Mouse (Mus musculus): ENCODE data around the gene Tex2.

The Tex2 gene

DNA sequence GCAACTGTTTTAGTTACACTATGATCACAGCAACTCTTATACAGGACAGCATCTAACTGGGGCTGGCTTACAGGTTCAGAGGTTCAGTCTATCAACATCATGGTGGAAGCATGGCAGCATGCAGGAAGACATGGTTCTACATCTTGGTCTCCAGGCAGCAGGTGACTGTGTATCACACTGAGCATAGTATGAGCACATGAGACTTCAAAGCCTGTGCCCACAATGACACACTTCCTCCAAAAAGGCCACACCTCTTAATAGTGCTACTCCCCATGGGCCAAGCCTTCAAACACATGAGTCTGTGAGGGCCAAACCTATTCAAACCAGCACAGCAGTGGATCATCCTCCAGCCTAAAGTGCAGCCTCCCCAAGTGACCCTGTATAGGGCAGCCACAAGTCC is 70.8 kb downstream of the Tex2 start:
- DNase-seq = no peak

DNA sequence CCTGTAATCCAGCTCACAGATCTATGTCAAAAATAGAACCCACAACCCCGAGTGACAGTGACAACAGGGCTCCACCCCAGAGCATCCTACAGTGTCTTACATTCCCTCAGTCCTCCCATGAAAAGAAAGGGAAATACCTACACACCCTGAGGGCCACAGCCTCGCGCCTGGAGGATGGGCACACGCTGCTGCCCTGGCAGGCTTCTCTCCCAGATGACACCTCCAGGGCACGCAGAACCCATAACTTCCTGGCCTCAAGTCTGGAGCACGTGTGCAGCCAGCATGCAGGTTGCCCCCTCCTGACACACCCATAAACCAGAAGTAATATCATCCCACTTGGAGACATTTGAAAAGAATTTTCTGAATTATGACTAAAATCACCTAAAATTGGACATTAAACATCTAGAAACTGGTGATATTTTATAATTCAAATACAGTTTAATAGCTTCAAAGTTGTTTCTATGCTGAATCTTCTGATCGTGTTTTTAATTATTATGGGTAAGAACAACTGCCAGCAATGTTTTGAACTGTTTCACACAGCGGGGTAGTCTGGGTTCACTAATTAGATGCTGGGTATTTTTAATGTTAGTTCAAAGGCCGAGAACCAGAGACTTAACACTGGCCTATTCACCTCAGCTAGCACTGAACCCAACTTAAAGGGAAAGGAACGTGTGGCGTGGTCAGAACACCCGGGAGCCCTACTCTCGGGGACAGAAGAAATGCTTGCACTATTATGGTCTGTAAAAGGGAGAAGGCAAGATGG is 72.5 kb downstream of the Tex2 start:
- DNase-seq = no peak

DNA sequence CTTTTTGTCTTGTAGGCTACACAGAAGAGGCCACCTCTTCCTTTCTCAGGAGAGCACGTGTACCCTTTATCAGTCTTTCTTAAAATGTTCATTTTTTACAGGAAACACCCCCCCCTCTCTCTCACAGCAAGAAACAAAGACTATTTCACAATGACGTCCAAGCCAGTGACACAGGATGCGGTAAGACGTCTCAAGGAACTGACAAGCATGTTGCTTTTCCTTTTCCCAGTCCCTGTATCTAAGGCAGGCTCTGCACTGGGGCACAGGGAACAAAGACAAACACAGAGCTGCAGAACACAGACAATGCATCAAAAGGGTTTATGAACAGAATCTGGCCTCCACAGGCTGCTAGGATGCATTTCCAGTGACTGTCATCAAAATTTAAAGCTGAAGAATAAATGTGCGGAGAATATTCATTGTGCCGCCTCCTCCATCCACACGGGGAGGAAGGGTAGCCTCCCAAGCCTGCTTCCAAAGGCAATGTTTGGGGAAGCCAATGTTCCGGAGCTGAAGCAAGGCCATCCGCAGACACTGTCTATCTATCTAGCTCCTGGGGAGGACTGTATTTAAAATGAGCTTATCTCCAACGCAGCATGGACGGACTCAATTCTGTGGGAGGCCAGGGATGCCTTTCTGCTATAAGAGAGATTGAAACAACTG is 76.8 kb downstream of the Tex2 start:
- DNase-seq = no peak

DNA sequence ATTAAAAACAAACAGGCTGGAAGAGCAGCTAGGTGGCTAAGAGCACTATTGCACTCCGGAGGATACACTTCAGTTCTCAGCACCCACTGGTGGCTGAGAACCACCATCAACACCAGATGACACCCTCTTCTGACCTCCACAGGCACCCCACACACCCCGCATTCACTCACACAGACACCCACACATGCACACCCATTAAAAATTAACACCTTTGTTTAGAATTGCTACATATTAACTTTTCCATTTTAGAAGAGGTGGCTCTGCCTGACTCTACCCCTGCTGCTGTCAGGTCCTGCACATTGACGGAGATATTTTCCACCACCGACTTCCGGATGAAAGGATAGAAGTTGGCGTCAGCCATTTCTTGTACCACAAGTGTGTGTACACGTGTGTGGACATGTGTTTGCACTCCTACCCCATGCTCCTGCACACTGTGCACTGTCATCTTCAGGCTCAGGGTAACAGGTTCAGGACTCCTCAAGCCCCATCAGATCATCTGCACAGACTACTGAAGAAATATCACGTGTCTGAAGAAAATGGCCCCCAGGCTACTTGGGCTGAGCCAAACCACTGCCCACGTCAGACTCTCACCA is 77.5 kb downstream of the Tex2 start:
- DNase-seq = no peak

DNA sequence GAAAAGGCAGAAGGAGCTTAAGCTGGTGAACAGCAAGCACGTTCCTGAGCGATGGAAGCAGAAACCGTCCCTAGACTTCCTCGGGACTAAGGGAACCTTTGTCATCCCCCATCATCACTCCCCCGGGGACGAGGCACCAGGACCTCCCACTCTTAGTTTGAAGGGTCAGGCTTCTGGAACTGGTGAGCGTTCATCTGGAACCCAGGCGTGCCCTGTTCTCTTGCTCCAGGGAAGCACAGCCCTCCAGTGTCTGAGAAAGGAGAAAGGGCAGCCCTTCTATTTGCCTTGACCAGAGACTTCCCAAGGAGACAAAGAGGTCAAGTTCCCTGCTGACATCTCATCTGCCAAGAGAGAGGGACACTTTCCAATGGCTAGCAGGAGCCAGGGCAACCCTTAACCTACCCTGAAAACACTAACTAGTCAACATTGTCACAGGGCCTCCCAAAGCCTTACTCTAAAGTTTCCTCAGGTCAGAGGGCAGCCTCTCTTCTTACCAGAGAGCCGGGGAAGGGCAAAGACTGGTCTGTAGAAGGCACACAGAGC is 80.9 kb downstream of the Tex2 start:
- DNase-seq = no peak

DNA sequence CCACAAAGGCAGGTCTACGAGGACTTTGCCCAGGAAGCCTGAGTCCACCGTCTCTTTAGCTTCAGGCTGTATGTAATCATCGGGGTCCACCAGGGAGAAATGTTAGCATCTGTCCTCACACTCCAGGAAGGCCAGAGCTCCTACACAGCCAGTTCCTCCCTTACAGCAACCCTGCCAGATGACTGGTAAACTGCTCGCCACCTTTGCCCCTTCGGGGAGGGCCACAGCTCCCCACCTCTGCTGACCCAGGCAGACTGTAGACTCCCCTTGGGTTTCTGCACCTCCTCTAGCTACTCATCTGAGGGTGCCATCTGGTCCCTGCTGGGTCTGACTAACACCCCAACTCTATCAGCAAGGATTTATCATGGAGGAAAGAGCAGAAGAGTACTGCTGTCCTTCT is 83.4 kb downstream of the Tex2 start:
- no peak for DNase-seq

DNA sequence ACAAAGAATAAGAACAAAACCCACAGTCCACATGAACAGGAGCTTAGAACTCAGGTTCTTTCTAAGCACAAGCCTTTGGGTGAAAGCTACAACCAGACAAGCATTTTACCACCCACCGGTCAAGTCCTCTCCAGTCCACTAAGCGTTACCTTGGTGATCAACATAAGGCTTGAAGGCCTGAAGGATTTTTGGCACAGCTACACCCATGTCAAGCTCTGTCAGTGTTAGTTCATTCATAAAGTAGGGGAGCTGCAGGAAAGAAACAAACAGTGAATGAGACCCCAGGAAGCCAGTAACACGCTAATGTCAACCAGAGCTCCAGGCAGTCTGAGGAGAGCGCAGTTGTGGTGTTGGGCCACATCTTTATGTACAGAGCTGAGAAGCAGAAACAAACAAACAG is 84.1 kb downstream of the Tex2 start:
- DNase-seq = no peak

DNA sequence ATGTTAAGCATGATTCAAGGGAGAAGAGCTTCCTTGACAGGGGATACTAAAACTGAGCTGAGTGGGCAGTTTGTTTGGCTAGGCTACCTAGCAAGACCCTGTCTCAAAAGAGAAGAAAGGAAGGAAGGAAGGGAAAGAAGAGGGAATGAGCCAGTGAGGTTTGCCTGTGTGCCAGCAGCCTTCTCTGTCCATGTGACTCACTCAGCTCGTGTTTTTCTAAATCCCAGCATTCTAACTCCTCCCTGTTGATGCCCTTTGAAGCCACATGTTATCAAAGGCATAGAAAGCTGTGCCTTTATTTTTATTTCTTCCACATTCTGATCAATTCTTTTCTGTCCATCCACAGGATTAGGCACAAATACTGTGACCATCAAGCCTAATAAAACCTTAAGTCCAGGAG is 85.3 kb downstream of the Tex2 start:
- DNase-seq = no peak

DNA sequence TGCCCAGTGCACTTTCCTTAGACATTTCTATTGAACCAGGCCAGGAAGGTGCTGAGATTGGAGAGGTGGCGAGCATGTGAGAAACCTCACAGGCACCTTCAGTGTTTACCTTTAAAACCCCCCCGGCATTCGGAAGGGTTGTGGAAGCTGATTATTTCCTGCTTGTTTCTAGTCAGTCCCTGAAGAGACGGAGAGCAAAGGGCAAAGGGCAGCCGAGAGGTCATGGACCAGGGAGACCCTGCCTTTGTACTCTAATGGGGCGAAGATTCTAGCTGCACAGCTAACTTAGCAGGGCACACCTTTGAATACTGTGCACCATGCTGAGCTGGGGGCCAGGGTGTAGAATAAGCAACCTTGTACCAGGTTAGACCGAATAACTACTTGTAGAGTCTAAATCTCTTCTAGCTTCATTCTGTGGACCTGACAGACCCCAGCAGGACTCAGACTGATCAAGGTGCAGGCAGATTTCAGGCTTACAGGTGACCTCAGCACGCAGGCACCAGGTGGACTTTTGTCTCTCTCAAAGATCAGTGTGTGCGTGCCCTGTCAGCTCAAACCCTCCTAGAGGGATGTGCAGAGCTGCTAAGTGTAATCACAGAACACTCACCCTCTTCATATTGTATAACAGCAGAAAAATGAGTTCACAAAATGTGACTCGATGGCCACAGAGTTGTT is 85.9 kb downstream of the Tex2 start:
- DNase-seq = no peak

DNA sequence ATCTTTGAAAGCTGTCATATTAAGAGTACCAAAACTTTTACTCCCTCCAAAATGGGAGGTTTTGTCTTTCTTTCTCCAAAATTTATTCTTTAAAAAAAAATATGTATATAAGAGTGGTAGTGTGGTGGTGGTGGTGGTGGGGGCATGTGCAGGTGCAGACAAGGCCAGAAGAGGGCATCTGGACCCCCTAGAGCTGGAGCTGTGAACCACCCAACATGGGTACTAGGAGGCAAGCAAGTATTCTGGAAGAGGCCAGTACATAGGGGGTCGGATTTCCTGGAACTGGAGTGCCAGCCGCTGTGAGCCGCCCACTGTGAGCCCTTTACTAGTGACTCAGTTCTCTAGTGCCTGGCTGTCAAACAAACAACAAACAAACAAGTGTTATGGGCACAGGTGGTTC is 90.7 kb downstream of the Tex2 start:
- no peak for DNase-seq

DNA sequence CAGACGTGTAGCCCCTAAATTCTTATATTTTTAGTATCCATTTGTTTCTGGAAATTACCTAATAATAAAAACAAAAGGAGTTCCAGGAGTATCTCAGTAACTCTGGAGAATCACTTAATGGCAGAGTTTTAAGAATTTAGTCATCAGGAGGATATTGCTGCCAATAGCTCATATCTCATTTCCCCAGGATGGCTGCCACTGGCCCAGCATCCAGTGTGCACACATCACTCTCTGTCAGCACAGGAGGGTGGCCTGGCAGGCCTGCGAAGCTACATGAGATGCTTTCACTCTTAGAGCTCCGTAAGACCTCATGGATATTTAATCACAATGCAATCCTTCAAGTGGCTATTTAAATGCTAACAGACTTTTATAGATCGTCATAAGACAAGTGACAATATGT is 91.6 kb downstream of the Tex2 start:
- no peak for DNase-seq

DNA sequence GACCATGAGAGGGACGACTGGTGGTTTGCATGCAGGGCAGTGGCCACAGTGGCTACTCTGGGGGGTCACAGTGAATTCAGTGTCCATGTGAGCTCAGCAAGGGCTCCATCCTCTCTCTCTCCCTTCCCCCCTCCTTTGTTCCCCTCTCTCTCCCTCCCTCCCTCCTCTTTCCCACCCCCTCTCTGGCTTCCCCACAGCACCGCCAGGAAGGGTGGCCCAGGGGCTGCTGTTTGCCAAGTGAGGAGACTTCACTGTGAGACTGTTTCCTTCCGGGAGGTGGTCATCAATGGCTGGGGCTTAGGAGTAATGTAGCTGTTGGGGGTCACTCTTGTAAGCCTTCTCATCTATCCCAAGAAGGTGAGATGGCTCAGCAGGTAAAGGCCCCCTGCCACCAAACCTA is 92.8 kb downstream of the Tex2 start:
- no peak for DNase-seq

DNA sequence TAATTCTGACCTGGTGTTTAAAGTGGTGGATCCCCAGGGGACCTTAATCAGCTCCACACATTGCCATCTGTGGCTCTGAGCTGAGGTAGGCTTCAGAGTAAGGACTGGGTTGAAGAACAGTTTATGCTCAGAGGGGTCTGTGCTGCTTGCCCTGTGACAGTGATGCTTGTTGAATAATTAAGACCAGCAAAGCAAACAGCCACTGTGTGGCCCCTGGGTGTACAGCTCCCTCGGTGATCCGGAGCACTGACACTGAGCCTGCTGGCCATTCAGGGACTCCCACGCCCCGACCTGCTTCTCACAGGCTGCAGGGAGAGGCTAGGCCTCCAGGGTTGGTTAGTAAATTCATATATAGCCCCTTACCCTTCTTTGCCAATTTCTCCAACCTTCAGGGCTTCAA is 93.7 kb downstream of the Tex2 start:
- no peak for DNase-seq

DNA sequence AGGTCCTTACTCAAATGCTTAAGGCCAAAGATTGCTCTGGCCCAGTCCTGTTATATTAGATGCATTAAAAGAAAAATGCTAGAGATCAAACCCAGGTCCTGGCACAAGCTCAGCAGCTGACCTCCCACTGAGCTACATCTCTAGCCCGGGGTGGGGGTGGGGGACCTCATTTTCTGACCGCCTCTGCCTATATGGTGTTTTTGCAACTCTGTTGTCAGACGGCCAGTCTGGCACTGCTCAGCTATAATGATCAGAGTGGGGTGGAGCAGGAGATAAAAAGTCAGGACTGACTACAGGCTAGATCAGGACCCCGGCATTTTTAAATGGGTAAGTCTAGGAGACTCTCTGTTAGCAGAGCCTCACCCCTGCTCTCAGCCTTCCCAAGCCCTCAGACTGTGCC is 94.8 kb downstream of the Tex2 start:
- DNase-seq = no peak

DNA sequence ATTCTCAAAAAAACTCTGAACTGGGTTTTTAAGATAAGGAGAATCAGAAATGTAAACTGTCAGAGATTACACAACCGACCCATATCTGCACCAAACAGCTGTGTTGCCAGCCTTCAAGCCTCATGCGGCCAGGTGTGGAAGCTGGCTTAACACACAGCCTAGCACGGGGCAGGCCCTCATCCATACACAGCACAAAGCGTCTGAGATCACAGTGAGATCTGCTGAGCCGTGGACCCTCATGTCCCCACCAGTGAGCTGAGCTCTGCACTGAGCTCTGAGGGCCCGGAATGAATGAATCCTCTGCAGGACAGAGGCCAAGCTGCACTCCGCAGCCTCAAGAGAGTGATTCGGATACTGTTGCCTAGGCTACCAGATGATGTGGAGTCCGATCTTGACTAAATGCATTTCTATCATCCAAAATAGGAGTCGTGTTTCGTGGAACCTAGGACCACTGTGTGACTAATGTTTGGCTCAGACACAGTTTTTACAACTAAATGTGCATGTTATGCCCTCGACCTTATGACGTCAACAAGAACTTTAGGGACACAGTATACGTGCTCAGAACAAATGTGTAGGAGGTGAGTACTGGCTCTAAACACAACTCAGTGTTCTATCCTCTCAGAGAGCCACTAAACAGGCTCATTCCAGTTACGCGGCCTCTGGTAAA is 98.0 kb downstream of the Tex2 start:
- DNase-seq = no peak

DNA sequence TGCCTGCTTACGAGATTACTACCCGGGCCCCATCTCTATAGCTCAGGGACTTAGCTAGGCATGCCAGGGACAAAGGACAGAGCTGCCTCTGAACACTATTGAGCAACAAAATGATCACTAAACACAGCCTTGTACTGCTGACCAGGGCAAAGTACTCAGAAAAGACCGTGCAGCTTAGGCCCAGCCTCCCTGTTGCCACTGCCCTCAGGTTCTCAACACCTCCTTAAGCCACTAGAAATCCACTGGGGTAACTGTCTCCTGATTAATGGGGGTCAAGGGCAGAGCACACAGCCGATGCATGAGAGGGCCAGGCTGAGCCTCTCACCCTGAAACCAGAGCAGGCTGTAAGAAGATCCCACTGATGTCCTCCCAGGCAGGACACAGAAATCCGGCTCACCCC is 98.8 kb downstream of the Tex2 start:
- DNase-seq = no peak

DNA sequence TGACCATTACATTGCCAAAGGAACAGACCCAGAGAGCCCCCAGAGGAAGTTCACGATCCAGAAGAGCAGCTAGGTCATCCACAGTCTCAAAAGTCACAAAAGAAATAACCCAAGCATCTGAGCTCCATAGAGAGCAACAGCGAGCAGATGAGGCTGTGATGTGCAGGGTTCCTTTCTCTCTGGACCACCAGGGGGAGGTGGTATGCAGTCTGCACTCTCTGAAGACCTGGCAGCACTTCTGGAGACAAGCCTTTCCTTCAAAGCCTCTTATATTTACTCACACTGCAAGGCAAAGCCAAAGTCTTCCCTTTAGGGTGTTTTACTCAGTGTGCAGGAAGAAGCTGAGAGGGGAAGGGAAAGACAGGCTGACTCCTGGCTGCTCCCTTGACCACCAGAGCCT is 100.1 kb downstream of the Tex2 start:
- no peak for DNase-seq

DNA sequence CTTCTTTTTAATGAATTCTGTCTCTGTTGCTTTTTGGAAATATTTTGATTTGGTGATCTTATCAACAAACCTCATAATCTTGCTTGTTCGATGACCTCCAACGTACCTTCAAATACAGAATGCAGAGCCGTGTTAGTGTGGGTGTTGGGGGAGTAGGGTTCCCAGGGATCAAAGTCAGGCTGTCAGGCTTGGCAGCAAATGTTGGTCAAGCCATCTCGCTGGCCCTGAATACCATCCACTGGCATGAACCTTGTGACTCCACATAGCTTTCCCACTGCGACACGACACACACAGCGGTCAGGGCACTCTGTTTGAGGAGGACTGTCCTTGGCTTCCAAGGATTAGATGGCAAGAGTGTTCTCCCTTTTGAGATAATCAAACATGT is 101.2 kb downstream of the Tex2 start:
- no peak for DNase-seq

DNA sequence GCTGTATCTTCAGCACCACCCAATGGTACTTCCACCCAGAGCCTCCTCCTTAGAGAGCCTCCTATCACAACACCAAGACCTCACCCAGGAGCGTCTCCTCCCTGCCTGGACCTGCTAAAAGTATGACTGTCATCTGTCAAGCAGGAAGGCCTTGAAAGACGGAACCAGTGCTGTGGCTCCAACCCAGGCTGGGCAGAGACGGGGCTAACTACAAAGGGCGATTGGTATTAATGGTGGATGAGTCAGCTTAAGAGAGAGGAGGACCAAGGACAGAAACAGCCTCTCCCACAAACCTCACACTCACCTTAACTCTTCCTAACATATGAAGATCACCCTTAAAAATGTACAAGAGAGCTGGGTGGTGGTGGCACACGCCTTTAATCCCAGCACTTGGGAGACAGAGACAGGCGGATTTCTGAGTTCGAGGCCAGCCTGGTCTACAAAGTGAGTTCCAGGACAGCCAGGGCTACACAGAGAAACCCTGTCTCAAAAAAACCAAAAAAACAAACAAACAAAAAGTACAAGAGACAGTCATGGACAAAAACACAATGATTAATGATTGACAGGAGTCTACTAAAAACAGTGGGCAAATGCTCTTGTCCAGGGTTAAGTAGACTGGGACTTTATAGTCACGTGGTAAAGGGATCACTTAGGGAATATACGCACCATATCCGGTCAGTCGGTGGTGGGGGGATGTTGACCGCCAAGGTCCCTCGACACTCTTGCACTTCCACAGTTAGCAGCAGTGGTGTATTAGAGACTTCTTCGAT is 101.8 kb downstream of the Tex2 start:
- DNase-seq = no peak

DNA sequence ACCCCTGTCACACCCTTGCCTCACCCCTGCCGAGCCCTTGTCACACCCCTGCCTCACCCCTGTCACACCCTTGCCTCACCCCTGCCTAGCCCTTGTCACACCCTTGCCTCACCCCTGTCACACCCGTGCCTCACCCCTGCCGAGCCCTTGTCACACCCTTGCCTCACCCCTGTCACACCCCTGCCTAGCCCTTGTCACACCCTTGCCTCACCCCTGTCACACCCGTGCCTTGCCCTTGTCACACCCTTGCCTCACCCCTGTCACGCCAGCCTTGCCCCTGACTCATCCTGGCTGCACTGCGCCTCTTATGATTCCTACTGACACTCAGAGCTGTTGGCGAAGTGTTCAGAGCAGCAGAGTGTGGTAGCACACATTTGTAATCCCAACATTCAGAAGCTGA is 105.6 kb downstream of the Tex2 start:
- DNase-seq = no peak

DNA sequence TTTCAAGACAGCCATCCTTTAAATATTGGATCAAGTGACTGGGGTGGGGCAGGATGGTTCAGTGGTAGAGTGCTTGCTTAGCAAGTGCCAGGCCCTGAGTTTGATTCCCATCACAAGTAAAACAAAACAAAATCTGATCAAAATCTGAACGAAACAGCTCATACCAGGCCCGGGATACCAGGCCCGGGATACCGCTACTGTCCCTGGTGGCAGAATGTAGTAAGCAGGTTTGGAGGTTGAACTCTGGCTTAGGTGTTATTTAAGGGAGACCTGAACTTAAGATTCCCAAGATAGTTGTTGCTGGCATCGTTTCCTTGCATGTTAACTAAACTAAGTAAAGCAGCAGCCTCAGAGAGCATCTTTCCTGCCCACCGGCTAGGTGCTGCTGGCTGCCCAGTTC is 107.0 kb downstream of the Tex2 start:
- no peak for DNase-seq

DNA sequence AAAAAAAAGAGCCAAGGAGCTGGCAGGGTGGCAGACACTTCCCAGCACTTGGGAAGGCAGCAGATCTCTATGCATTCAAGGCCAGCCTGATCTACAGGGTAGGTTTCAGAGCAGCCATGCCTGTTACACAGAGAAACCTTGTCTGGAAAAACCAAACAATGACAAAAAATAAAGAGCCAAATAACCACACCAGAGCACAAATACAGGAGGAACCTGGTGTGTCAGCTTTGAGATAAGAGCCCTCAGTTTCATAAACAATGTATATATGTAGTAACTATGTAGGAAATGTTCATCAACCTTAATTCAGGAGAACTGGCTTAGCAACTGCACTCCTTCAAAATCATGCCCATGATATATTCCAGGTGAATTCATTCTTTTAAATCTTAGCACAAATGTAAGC is 109.1 kb downstream of the Tex2 start:
- no peak for DNase-seq

DNA sequence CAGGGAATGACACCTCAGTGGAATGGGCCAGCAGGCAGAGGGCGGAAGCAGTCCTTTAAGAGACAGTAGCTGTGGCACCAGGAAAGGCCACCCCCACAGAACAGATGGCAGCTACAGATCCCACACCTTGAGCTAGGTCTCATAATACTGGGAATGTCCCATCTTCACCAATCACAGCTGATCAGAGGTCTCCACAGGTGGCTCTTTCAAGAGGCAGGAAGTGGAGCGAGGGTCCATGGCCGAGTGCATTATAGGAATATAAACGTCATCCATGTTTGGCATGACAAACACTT is 109.9 kb downstream of the Tex2 start:
- peak; percentile 28 for DNase-seq

Data from cerebellum, adult 11-12 months (tissue).